Mouse (Mus musculus) CH12.LX (cell line): ENCODE data around the gene B3galt1.

Experiments
- CTCF ChIP-seq, 2 experiments: IDR thresholded peaks in 1 of 2; conservative IDR thresholded peaks in 1 of 2; 2 replicates each; pipeline ENCODE4 v1.5.1; 2011 to 2012; ENCODE audit warnings: low read depth in 2 of 2, low read length in 2 of 2, improper control_type of control experiment in 1 of 2, inconsistent platforms in 1 of 2, mild to moderate bottlenecking in 1 of 2, moderate library complexity in 1 of 2
- EP300 ChIP-seq: IDR thresholded peaks from 2 replicates; pipeline ENCODE4 v1.6.1; 2011; ENCODE audit warnings: low read length, improper control_type of control experiment
- MAFK ChIP-seq: IDR thresholded peaks from 2 replicates; pipeline ENCODE4 v1.6.1; 2011; ENCODE audit warnings: low read length, improper control_type of control experiment; ENCODE audit not compliant: insufficient replicate concordance
- POLR2A ChIP-seq: IDR thresholded peaks from 2 replicates; pipeline ENCODE4 v1.6.1; 2011; ENCODE audit warnings: low read depth, mild to moderate bottlenecking, improper control_type of control experiment, low read length
- TCF12 ChIP-seq: IDR thresholded peaks from 2 replicates; pipeline ENCODE4 v1.6.1; 2014; ENCODE audit warnings: low read depth, mild to moderate bottlenecking, inconsistent platforms, low read length, improper control_type of control experiment
- USF1 ChIP-seq: IDR thresholded peaks from 2 replicates; pipeline ENCODE4 v1.6.1; 2014; ENCODE audit warnings: low read depth, mild to moderate bottlenecking, inconsistent platforms, low read length, improper control_type of control experiment
- USF2 ChIP-seq: conservative IDR thresholded peaks from 2 replicates; pipeline ENCODE4 v1.6.1; 2011; ENCODE audit warnings: low read depth, low read length, improper control_type of control experiment

- TF ChIP-seq EP300 (no peak), USF2 (no peak), CTCF (conservative IDR thresholded peaks at IDR 0.05 in 1 of 2, IDR thresholded peaks at IDR 0.05 in 1 of 2; ENCODE audit: low read depth in 2 of 2, low read length in 2 of 2) (no peak), TCF12 (no peak), POLR2A (no peak), USF1 (no peak), MAFK (no peak)
Observed at GRCm38 (mm10) chr2:67971091-67971490, 405.4 kb downstream of the B3galt1 start.
